Mouse (Mus musculus): ENCODE measurements around the gene Smg6.

GRCm38 (mm10) chr11:74982241-74982640 lies 56.6 kb downstream of the Smg6 start:
- TF ChIP-seq POLR2A (IDR thresholded peaks at IDR 0.05; ENCODE audit: borderline replicate concordance, control insufficient read depth, low read depth, low read length) (no peak), CTCF (IDR thresholded peaks at IDR 0.05; ENCODE audit: control insufficient read depth, insufficient read depth, low read length) (no peak)
